Mouse (Mus musculus): ENCODE measurements around the gene Atp10b.

DNA sequence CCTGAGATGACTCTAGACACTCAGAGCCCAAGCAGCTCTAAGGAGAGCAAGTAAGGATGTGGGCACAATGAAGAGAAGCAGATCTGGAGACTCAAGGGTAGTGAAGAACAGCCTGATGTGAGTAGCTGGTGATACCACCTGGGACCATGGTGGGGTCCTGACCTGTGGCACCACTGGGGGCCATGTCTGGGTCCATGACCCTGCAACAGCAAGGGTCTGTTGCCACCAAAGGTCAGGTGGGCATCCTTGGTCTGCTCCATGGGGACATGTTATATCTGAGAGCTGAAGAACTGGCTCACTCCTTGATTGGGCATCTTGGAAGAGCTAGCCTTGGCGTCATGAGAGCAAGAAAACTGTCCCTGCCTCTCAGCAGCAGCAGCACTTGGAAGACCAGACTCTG lies 64.1 kb downstream of the Atp10b start:
- TF ChIP-seq POLR2A (IDR thresholded peaks at IDR 0.05; ENCODE audit: low read depth, low read length) (no peak), CTCF (IDR thresholded peaks at IDR 0.05; ENCODE audit: extremely low read depth, insufficient read depth, insufficient read length, insufficient replicate concordance) (no peak)
